In genomic region chr3:111633586-111633985, GRCm38 (mm10) we compare ENCODE assay signal across 20 mouse cellular contexts.
DNase-seq lines count a peak whose midpoint lies in the region; ATAC-seq and TF ChIP-seq lines count a peak whose summit lies in the region.
"Had no signal": no experiment of that assay in that cellular context is flagged by ENCODE, and none has a peak within 500 bp of the region (broad histone marks: within the 10 kb centered on the region; RNA-seq: fewer than 3 reads in every experiment).

No protein-coding gene starts in this region.

- H3K4me1 ChIP-seq in forebrain, embryonic 14.5 days (ENCODE audit: control insufficient read depth, insufficient read depth, low read length) = no peaks in the 10 kb centered on the region
- no peaks in the 10 kb centered on the region for H3K4me1 ChIP-seq in forebrain, embryonic 11.5 days (replicated peaks; ENCODE audit: control insufficient read depth, insufficient read depth, low read length)
- H3K4me1 ChIP-seq in lung, embryonic 14.5 days (ENCODE audit: insufficient read depth) = no peaks in the 10 kb centered on the region
- H3K4me1 ChIP-seq: embryonic facial prominence, embryonic 10.5 days; heart, embryonic 15.5 days had no signal

- H3K4me3 ChIP-seq in forebrain, embryonic 14.5 days (ENCODE audit: low read depth, low read length) = no peak overlapping the region
- no peak overlapping the region for H3K4me3 ChIP-seq in forebrain, embryonic 11.5 days (ENCODE audit: low read depth, low read length)
- no peak overlapping the region for H3K4me3 ChIP-seq in lung, embryonic 14.5 days (ENCODE audit: low read depth, low read length)
- H3K4me3 ChIP-seq: embryonic facial prominence, embryonic 10.5 days; heart, adult 2 months; heart, embryonic 15.5 days had no signal

- peak; percentile 27 for DNase-seq in forebrain, embryonic 14.5 days (ENCODE audit: low spot score)
- DNase-seq in forebrain, embryonic 11.5 days (ENCODE audit: low spot score) = no peak
- DNase-seq in lung, embryonic 14.5 days = peak; percentile 1
- DNase-seq in lung, adult 18-20 months = no peak
- peak; percentile 27 for DNase-seq in brain, adult 2 months (ENCODE audit: low read depth, low spot score)
- peak; percentile 6 for DNase-seq in telencephalon, adult 2 months (ENCODE audit: low read depth, low spot score)
- DNase-seq: adrenal gland, postnatal 14 days; cerebellum, adult 2 months; cerebellum, postnatal 36 days; gastrocnemius, postnatal 14 days; heart, adult 2 months; heart, postnatal 14 days had no signal

- ATAC-seq in forebrain, embryonic 14.5 days = no peak
- ATAC-seq in forebrain, embryonic 11.5 days (replicated peaks; ENCODE audit: low FRiP score) = no peak
- ATAC-seq in lung, embryonic 14.5 days (ENCODE audit: insufficient read depth) = no peak
- ATAC-seq: activated CD4-positive, CD25-positive, alpha-beta regulatory T cell, adult 4 months; forebrain, embryonic 16.5 days; Patski had no signal

- no peak overlapping the region for H3K9ac ChIP-seq in forebrain, embryonic 14.5 days (ENCODE audit: low read length)
- H3K9ac ChIP-seq in forebrain, embryonic 11.5 days (ENCODE audit: low read length) = no peak overlapping the region
- H3K9ac ChIP-seq in lung, embryonic 14.5 days = no peak overlapping the region
- H3K9ac ChIP-seq: heart, embryonic 15.5 days; hindbrain, embryonic 14.5 days had no signal

- H3K27me3 ChIP-seq in forebrain, embryonic 14.5 days (replicated peaks; ENCODE audit: control insufficient read depth, insufficient read depth, low read length) = no peaks in the 10 kb centered on the region
- H3K27me3 ChIP-seq in forebrain, embryonic 11.5 days (ENCODE audit: control insufficient read depth, insufficient read depth, low read length) = no peaks in the 10 kb centered on the region
- H3K27me3 ChIP-seq in lung, embryonic 14.5 days (ENCODE audit: insufficient read depth, low read length) = no peaks in the 10 kb centered on the region
- H3K27me3 ChIP-seq: CH12.LX; heart, embryonic 15.5 days; Patski had no signal

- no peak for TF ChIP-seq CTCF in lung, embryonic 14.5 days (IDR thresholded peaks at IDR 0.05; ENCODE audit: low read depth)

- H3K9me3 ChIP-seq in forebrain, embryonic 14.5 days (replicated peaks; ENCODE audit: control insufficient read depth, low read length) = no peaks in the 10 kb centered on the region
- H3K9me3 ChIP-seq in forebrain, embryonic 11.5 days (ENCODE audit: control insufficient read depth, low read length) = no peaks in the 10 kb centered on the region
- H3K9me3 ChIP-seq in lung, embryonic 14.5 days (ENCODE audit: low read depth, low read length) = no peaks in the 10 kb centered on the region
- H3K9me3 ChIP-seq: embryonic facial prominence, embryonic 10.5 days; heart, embryonic 15.5 days had no signal

- H3K4me2 ChIP-seq in forebrain, embryonic 14.5 days (ENCODE audit: low read length) = no peak overlapping the region
- no peak overlapping the region for H3K4me2 ChIP-seq in forebrain, embryonic 11.5 days (ENCODE audit: low read depth, low read length, severe bottlenecking)
- H3K4me2 ChIP-seq in lung, embryonic 14.5 days = no peak overlapping the region
- H3K4me2 ChIP-seq: heart, embryonic 11.5 days; heart, embryonic 15.5 days; hindbrain, embryonic 14.5 days had no signal

- H3K27ac ChIP-seq in forebrain, embryonic 14.5 days (ENCODE audit: low read depth, low read length) = no peak overlapping the region
- no peak overlapping the region for H3K27ac ChIP-seq in forebrain, embryonic 11.5 days (ENCODE audit: low read depth, low read length)
- H3K27ac ChIP-seq in lung, embryonic 14.5 days (ENCODE audit: low read depth) = no peak overlapping the region
- H3K27ac ChIP-seq: embryonic facial prominence, embryonic 10.5 days; heart, adult 2 months; heart, embryonic 15.5 days; hindbrain, embryonic 14.5 days had no signal

- no peaks in the 10 kb centered on the region for H3K36me3 ChIP-seq in forebrain, embryonic 14.5 days (ENCODE audit: control insufficient read depth, insufficient read depth, low read length)
- H3K36me3 ChIP-seq in forebrain, embryonic 11.5 days (ENCODE audit: control insufficient read depth, insufficient read depth, low read length) = no peaks in the 10 kb centered on the region
- H3K36me3 ChIP-seq in lung, embryonic 14.5 days (ENCODE audit: insufficient read depth) = no peaks in the 10 kb centered on the region
- H3K36me3 ChIP-seq: embryonic facial prominence, embryonic 10.5 days; heart, embryonic 15.5 days had no signal

- 83% methylated on average over 3 of the region's 3 CpGs for WGBS in forebrain, embryonic 14.5 days
- WGBS in forebrain, embryonic 11.5 days = 90% methylated on average over 3 of the region's 3 CpGs
- WGBS in lung, embryonic 14.5 days = 73% methylated on average over 3 of the region's 3 CpGs

Comparison
In these comparisons a context has a peak if more than half of its experiments do, and no peak if none do; other contexts are left out.
1. DNase-seq: peak in forebrain, embryonic 14.5 days (single experiment), lung, embryonic 14.5 days (single experiment), brain, adult 2 months (single experiment) and telencephalon, adult 2 months (single experiment); none in forebrain, embryonic 11.5 days (single experiment) and lung, adult 18-20 months (0 of 2).